Mouse (Mus musculus): ENCODE data around the gene Glce. TPM values are rescaled to one million over a fixed set of nuclear protein-coding genes. Genes with fewer than 3 reads are reported as not detected.

The Glce gene
- polyA plus RNA-seq, 1 experiment: 17.8 TPM

DNA sequence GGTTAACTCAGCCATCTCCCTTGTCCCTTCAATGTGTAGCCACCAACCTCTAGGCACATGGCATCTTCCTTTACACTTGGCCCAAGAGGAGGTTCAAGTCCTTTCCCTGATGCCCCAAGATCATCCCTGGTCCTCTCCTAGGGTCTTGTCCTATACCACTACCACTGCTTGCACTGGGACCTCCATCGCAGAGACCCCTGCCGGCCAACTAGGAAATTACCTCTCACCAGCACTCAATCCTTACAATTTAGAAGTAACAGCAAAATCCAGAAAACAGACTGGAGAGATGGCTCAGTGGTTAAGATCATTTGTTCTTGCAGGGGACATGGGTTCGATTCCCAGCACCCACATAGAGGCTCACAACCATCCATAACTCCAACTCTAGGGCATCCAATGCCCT is 107.0 kb downstream of the Glce start:
- no peaks in the 10 kb centered on the region for H3K4me1 ChIP-seq (ENCODE audit: control insufficient read depth, insufficient read depth, low read length)
- no peak overlapping the region for H3K4me3 ChIP-seq (replicated peaks; ENCODE audit: insufficient read depth, low read depth, low read length)
- TF ChIP-seq POLR2A (IDR thresholded peaks at IDR 0.05; ENCODE audit: borderline replicate concordance, insufficient read depth, low read length) (no peak), CTCF (IDR thresholded peaks at IDR 0.05; ENCODE audit: borderline replicate concordance, insufficient read depth, low read depth, low read length) (0 out of 2 replicates have a peak, but pooled peaks have one; percentile 6)
- no peaks in the 10 kb centered on the region for H3K27me3 ChIP-seq (ENCODE audit: control insufficient read depth, insufficient read depth, low read length)
- 51% methylated on average over 3 of the region's 3 CpGs for WGBS
- no peak for DNase-seq
- H3K27ac ChIP-seq (ENCODE audit: insufficient read depth, low read length): peak overlapping the region; percentile 21; the same call in 1 of the 2 replicates

DNA sequence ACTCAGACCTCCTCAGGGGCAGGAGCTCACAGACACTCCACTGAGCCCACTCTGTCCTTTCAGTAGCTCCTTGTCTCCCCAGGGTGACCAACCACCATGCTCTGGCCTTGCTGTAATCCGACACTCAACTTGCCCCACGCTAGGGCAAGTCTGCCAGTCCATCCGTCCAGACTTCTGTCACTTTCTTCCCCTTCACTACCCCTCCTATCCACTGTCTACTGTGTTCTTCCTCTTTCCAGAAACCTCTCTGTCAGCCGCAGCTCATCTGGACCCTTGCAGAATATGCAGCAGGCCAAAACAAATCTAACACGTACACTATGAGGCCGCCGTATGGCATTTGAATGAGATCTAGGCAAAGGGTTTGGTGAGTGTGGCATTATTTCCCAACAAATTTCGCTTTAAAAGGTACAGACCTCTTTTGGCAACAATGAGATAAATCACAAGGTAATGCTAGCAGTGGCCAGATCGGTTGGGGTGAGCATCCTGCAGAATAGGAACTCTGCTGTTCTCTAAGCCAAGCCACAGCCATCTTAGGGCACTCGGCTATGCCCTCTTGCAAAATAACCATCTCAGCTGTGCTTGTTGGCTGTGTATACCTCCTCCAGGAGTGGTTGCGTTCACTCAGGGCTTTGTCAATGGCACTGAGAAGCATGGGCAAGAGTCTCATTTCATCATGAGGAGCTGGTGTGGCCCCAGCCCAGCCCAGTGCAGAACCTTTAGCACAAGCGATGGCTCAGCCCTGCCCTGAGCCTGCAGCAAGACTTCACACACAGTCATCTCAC is 108.9 kb downstream of the Glce start:
- no peak for DNase-seq
- TF ChIP-seq CTCF (IDR thresholded peaks at IDR 0.05; ENCODE audit: borderline replicate concordance, insufficient read depth, low read depth, low read length): no peak
- TF ChIP-seq POLR2A (IDR thresholded peaks at IDR 0.05; ENCODE audit: borderline replicate concordance, insufficient read depth, low read length): no peak

DNA sequence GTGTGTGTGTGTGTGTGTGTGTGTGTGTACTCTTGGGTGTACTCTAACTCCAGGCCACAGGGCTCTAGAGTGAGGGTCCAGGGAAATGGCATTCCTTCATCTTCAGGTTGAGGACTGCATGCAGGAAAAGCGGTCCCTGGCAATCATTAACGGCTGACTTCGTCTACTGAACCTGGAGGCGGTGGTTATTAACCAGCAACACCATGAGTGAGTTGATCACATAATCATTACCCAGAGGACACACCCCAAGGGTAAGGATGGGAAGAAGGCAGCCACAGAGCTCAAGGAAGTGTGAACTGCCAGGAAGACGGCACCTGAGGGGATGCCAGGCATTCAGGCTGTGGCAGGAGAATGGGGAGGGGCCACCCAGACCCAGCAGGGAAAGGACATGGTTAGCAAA is 114.1 kb downstream of the Glce start:
- no peak for DNase-seq
- no peaks in the 10 kb centered on the region for H3K4me1 ChIP-seq (ENCODE audit: control insufficient read depth, insufficient read depth, low read length)
- no peaks in the 10 kb centered on the region for H3K27me3 ChIP-seq (ENCODE audit: control insufficient read depth, insufficient read depth, low read length)
- WGBS: 86% methylated on average over 5 of the region's 5 CpGs
- TF ChIP-seq POLR2A (IDR thresholded peaks at IDR 0.05; ENCODE audit: borderline replicate concordance, insufficient read depth, low read length) (no peak), CTCF (IDR thresholded peaks at IDR 0.05; ENCODE audit: borderline replicate concordance, insufficient read depth, low read depth, low read length) (no peak)
- no peak overlapping the region for H3K4me3 ChIP-seq (replicated peaks; ENCODE audit: insufficient read depth, low read depth, low read length)
- no peak overlapping the region for H3K27ac ChIP-seq (ENCODE audit: insufficient read depth, low read length)

More for the DNA sequence above, 108.9 kb downstream of the Glce start:
- Histone ChIP-seq H3K4me1 (ENCODE audit: control insufficient read depth, insufficient read depth, low read length) (no peaks in the 10 kb centered on the region), H3K27me3 (ENCODE audit: control insufficient read depth, insufficient read depth, low read length) (no peaks in the 10 kb centered on the region), H3K27ac (ENCODE audit: insufficient read depth, low read length) (no peak overlapping the region), H3K4me3 (replicated peaks; ENCODE audit: insufficient read depth, low read depth, low read length) (no peak overlapping the region)
- 72% methylated on average over 12 of the region's 12 CpGs for WGBS

Other genes starting within 250 kb of the Glce start
- 2,556 and 2,566 TPM in 2 replicates for gene Rplp1, start 208.1 kb downstream of the Glce start, polyA plus RNA-seq (2012; rRNA removed)
- 0.56 and 0.68 TPM in 2 replicates for gene Kif23, start 175.9 kb downstream of the Glce start, polyA plus RNA-seq (2012; rRNA removed)
- gene Paqr5, start 95.8 kb downstream of the Glce start, polyA plus RNA-seq (2012; rRNA removed): 5.5 and 5.7 TPM in 2 replicates
- gene Spesp1, start 159.6 kb upstream of the Glce start, polyA plus RNA-seq (2012; rRNA removed): not detected in 2 replicates
- 421 and 445 TPM in 2 replicates for gene Anp32a, start 218.6 kb upstream of the Glce start, polyA plus RNA-seq (2012; rRNA removed)

Data from cerebellum, adult 2 months (tissue).